Mouse (Mus musculus): ENCODE data around the gene D930048N14Rik.

DNA sequence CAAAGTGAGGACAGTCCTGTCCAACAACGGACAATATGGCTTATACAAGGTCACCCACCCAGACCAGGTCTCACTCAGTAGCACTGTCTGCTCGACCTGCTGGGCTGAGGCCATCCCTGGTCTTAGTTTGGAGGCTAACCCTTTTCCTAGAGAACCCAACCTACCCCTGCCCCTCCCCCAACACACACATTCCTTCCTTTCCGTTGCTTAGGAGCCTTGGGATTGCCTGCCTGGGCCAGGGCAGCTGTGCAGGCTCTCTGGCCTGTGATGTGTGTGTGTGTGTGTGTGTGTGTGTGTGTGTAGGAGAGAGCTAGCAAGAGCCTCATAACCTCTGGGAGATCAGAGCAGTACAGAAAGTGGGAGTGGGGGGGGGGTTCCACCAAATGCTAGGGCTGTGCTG, 2.2 kb upstream of the D930048N14Rik start:
- TF ChIP-seq CTCF (IDR thresholded peaks at IDR 0.05; ENCODE audit: low read depth): no peak
- no peak for TF ChIP-seq EP300 (IDR thresholded peaks at IDR 0.05; ENCODE audit: low read depth)

Data from heart, postnatal 0 days (tissue).